Mouse (Mus musculus) MN1 (cell line): Measurements from ENCODE around the gene Gpr108.

ENCODE experiments used
- DNase-seq: peaks from one replicate; pipeline ENCODE4 v3.0.0-alpha.2; 2016; ENCODE audit warnings: low spot score

Gpr108 gene

DNA sequence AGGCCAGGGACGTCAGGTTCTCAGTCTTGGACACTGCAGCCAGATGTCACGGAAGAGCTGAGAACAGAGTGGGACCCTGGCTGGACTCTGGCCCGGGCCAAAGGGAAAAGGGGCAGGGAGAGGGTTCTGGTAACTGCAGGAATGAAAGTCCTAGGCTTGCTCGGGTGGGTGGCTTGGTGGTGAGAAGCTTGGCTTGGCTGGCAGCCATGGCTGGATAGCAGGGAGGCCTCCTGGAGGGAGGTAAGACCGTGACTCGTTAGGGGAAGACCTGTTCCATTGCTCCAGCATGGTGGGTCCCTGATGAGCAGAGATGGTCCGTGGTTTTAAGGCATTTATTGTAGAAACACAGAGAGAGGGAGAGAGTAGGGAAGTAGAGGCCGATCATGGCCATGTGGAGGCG is 23.1 kb upstream of the Gpr108 start:
- no peak for DNase-seq

DNA sequence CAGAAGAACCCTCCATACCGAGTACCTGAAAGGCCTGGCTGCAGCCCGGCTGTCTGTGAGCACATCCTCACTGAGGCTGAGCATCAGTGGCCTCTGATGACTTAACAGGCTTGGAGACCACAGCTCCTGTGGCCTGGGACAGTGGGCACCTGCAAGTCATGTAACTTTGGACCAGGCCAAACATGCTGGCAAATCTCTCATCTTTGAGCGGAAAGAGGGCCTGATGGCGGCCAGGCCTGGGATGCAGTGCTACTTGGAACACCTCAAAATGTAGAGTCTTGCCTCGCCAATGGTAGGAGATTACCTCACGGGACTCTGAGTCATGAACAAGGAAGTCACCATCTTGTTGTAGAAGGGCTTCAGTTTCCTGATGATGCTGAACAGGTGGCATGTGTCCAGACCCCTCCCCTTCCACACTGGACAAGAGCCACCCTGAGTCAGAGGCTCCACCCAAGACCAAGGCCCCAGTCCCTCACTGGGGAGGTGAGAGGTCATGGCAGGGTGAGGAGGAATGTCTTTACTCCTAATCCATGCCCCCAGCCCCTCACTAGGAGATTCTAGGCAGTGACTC is 19.4 kb upstream of the Gpr108 start:
- no peak for DNase-seq

DNA sequence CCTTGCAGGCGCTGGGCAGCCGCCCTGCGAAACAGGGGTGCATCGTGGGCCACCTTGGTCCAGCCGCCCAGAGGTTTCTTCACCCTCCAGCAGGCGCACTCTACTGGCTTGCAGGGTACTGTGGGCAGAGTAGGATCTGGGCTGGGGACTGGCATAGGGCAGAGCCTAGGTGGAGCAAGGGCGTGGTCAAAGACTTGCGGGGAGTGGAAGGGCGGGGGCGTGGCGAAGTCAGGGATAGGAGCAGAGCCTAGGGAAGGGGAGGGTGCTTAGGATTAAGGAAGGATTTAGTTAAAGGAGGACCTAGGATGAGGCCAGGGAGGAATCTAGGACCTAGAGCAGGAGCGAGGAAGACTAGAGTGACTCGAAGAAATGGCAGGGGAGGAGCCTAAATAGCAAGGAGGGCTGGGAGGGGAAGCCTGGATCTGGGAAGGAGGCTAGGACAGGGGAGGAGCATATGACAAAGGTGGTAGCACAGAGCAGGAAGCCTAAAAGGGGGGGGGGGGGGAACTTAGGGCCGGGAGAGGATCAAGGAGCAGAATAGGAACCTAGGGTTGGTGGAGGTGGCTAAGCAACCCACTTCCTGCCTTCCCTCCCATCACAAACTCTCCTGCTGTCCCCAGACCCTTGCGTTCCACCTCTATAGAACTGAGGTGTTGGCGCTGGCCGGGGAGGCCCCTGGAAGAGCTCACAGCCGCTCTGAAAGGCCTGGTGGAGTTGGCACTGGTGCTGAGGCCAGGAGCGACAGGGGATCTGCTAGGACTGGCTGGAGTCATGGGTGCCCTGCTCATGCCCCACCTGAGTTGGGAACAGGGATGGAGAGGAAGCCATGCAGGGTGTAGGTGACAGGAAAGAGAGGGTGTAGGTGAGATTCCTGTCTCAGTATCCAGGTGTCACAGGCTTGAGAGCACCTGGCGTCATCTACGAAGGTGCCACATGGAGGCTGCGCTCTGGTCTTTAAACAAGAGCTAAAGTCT is 17.0 kb upstream of the Gpr108 start:
- DNase-seq: no peak

DNA sequence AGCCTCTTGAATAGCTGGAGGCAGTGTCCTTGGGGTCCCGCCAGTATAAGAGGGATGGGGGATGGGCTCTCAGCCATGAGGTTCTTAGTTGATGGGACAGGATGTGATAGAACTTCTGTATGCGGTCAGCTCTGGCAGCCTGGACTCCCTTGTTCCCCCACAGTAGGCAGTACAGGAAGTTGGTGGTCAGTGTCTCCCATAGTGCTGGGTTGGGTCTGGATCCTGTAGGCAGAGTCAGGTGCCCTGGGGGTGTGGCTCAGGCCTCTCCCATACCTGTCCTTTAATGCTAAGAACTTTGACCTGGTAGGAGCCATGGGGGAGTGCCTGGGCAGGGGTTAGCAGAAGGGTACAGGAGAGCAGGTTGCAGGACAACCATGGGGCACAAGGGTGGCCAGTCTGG is 15.9 kb upstream of the Gpr108 start:
- DNase-seq: no peak

DNA sequence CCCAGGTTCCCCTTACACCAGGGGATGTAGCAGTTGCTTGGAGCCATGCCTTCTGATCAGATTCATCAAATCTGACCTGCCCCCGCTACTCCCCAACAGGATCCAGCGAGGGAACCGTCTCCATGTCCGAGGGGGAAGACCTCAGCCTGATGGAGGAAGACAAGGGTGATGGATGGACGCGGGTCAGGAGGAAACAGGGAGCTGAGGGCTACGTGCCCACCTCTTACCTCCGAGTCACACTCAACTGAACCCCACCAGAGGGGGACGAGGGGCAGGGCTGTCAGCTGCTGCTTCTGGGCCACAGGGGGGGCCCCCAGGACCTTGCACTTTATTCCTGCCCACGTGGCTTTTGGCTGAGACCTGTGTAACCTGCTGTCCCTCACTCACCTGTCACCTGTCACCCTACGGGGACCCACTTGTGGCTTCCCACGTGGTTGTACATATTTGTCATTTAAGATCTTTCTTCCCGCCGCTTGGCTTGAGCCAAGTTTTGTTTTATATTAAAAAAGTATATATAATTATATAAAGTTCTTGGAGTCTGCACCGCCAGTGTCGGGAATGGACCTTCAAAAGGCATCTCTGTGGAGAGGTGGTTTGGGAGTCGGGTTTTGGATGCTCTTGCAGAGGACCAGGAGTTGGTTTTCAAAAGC is 14.8 kb upstream of the Gpr108 start:
- DNase-seq: no peak

DNA sequence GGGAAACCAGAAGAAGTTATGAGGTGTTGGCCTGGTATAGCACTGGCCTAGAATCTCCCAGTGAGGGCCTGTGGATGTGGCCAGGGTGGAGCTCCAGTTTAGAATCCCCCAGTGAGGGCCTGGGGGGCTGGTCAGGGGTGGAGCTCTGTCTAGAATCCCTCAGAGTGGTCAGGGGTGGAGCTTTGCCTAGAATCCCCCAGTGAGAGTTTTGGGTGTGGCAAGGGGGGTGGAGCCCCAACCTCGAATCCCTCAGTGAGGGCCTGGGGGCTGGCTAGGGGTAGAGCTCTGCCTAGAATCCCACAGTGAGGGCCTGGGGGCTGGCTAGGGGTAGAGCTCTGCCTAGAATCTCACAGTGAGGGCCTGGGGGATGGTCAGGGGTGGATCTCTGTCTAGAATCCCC is 13.6 kb upstream of the Gpr108 start:
- DNase-seq: no peak

DNA sequence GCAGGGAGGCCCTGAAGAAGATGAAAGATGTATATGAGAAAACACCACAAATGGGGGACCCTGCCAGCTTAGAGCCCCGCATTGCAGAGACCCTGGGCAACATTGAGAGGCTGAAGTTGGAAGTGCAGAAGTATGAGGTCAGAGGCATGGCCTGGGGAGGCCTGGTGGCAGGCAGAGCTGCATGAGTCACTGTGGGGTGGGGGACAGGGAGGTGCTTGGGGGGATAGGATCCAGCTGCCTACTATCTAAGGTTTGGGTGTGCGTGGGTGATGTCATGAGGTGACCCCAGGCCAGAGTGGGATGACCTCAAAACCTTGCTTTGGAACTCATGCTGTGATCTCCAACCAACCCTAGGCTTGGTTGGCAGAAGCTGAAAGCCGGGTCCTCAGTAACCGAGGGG is 13.0 kb upstream of the Gpr108 start:
- no peak for DNase-seq

DNA sequence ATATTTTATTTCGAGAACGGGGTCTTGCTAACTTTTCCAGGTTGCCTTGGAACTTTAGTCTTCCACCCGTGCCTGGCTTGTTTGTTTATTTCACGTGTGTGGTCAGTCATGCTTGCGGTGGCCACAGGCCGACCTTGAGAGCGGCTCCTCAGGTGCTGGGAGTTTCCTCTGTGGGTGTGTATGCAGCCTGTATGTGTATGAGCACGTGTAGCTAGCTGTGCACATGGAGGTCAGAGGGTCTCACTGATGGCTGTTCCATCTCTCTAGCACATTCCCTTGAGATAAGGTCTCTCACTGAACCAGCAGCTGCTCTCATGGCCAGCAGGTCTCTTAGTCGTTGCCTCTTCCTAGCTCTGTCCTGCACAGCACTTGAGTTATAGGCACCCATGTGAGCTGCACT is 12.1 kb upstream of the Gpr108 start:
- DNase-seq: no peak

DNA sequence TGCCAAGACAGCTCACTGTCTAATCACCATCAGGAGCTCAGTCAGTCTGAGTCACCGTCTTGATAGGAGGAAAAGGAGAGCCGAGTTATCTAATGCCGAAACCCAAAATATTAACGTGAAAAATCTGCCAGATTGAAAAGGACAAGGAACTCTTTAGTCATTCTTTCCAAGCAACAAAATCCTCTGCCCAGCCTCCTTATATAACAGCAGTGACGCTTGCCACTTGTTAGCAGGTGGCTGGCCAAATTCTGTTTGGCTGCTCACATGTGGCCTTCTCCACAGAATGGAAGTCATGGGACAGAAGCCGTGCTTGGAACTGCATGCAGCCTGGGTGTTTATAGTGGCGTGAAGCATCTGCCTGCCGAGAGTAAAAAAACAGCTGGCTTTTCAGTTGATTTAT is 11.5 kb upstream of the Gpr108 start:
- no peak for DNase-seq

DNA sequence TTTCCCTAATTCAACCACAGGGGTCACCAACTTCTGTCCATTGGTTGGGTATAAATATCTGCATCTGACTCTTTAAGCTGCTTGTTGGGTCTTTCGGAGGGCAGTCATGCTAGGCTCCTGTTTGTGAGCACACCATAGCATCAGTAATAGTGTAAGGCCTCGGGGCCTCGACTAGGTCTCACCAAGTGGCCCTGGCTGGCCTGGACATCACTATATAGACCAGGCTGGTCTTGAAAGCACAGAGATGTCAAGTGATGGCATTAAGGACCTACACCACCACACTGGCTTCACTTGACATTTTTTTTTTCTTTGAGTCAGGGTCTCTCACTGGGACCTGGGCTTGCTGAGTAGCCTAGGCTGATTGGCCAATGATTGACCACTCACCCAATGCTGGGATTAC is 9.9 kb upstream of the Gpr108 start:
- DNase-seq: no peak

DNA sequence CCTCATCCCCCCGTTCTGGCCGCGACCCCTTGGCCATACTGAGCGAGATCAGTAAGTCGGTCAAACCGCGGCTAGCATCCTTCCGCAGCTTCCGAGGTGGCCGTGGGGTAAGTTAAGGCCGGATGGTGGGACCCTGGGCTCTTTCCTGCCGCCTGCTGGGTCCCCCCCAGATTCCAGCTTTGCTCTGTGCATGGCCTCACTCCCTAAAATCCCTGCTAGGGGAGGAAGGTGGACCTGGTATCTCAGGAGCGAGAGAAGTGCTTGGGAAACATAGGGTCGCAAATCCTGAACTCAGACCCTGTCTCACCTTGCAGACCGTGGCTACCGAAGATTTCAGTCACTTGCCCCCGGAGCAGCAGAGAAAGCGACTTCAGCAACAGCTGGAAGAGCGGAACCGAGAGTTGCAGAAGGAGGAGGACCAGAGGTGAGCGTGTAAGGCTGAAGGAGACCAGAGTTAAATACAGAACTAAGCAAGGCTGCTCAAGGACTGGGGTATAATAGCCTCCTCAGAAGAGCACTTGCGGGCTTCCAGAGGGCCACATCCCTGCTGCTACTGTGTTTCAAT is 8.8 kb upstream of the Gpr108 start:
- no peak for DNase-seq

DNA sequence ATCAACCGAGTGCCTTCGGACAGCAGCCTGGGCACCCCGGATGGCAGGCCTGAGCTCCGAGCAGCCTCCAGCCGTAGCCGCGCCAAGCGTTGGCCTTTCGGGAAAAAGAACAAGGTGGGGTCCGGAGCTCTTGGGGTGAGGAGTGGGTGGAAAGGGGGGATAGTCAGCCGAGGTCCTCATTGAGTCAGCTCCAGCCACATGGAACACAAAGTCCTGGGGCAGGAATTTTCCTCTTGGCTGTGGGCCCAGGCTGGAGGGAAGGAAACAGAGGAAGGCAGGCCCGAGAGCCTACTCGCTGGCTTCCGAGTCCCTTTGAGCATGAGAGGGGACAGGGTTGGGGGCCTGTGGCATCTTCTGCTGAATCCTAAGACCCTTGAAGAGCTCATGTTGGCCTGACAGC is 7.1 kb upstream of the Gpr108 start:
- no peak for DNase-seq

DNA sequence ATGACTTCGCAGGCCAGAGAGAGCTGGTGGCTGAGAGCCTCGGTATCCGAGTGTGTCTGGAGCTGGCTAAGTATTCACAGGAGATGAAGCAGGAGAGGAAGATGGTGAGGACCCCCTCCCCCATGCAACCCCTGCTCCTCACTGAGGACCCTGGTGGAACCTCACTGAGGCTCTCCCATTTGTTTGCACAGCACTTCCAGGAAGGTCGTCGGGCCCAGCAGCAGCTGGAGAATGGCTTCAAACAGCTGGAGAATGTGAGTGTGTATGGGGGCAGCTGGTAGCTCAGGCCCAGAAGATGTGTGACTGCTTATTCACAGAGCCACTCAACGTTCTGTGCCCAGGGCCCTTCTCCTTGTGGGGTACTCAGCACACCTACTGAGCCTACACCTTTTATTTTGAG is 5.1 kb upstream of the Gpr108 start:
- DNase-seq: no peak

DNA sequence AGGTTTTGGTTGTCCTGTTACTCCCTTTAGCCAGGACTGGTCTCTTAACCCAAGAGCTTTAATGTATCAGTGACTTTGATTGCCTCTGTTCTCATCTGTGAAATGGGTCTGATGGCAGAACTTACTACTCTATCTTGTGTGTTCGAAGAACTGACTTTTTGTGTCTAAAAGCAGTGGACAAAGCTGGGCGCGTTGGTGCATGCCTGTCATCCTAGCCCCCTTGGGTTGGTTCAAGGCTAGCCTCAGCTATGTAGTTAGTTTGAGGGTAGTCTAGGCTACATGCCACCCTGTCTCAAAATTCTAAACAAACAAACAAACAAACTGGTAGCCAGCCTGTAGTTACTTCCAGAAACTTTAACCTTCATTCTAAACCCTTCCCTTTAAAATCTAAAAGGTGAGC is 3.2 kb upstream of the Gpr108 start:
- DNase-seq: no peak

DNA sequence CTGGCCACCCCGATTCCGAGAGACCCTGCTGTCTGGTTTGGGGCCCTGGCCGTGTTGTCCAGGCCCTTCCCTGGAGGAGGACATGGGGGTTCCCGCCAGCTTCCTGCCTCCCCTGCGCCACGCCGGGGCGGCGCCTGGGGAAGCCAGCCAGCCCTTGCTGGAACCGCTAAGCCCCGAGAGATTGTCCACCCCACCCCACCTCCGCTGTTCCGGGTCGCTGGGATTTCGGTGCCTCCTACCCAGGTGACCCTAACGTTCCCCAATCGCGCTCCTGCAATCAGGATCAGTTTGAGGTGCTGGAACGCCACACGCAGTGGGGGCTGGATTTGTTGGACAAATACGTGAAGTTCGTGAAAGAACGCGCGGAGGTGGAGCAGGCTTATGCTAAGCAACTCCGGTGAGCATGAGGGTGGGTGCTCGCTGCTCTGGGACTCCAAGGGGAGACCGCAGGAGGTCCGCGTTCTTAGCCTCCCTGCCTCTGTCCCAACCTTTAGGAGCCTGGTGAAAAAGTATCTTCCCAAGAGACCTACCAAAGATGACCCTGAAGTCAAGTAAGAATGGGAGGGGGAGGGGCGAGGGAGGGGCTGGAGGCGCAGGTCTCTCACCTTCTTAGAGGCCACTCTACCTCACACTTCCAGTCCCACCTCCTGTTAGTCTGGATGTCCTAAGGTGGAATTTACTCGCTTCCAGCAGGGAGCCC is 2.4 kb upstream of the Gpr108 start:
- DNase-seq: no peak

DNA sequence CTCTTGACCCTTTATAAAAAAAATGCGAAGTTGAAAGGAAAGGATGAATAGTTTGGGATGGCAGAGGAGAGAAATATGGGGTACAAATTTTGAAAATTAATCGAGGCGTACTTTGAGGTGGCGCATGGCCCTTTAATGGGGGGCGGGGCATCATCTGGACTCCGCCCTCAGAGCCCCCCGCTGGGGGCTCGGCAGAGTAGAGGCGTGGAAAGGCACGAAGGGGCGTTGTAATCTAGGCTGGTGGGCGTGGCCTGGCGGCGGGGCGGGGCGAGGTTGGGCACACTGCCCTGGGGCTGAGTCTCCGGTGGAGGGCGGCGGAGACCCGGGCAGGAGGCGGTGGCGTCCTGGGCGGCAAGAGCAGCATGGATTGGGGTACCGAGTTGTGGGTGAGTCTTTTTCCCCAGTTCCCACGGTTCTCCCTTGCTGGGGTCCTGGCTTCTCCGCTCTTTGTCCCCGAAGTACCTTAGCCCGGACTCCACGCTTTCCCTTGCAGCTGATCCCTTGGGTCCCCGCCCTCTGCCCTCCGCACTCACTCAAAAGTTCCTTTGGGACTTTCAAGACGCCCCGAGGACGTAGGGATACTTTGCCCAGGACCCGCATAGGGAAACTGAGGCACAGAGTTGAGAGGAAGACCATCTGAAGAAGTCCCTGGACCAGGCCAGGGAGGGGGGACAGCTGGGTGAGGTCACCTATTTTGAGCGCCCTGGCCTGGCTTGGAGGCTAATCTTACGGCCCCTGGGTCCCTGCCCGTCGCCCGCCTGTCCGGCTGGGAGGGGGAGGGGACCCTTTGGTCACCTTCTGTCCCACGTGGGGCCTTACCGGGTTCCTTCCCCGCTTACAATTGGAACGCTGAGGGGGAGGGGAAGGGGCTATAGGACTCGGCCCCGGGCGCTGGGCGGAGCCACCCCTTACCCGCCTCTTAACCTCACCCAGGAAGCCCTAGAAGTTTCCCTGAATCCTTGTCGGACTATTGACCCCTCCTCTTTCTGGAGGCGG is 1.2 kb upstream of the Gpr108 start, which contains the start of gene Trip10:
Gene Trip10, plus strand, starts transcription at position 270 of the 996 bp plus-strand sequence.
- peak; percentile 93 for DNase-seq

DNA sequence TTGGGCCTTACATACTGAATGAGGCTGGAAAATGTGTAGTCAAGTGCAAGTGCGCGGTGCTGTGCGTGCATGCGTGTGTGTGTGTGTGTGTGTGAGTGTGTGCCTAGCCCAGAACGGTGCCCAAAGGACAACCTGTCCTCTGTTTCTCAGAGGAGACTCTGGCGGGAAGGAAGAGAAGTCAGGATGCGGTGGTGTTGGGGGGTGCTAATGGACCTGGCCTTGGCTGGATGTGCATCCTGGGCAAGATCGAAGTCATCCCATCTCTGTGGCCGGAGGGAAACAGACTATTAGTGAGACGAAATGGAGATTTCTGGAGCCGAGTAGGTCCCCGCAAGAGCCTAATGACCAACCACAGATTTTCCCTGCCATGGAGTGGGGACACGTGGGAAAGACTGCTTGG is 525 bp upstream of the Gpr108 start:
- DNase-seq: no peak

DNA sequence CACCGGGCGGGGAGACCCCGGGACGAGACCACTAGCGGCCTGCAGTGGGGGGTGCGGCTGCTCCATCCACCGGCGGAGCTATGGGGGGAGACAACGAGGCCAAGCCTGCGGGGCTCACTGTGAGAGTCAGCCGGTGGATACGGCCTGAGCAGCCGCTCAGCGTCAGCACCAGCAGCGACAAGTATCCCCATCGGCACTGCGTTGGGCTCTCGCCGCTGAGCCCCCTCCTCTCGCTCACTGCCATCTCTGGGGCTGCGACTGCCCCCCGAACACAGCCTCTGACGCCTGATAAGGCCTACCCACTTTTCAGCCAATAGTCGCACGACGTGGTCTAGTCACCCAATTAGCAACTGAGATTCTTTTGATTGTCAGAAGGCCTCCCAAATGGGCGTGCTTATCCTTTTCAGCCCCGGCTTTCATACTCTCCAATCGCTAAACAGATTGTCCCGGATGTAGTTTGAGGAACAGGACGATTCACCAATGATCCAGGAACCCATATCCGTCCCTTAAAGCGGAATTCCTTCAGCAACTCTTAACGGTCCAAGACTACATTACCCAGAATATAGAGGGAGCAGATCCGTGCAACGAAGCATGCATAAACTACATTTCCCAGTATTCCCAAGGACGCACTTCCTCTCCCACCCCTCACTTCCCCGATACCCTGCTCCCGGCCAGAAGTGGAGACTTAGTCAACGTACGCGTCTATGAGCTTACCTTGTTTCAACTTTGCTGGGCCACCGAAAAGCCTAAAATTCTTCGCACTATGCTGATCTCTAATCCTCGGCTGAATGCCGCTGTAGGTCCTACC is 649 bp downstream of the Gpr108 start:
- peak; percentile 100 for DNase-seq

DNA sequence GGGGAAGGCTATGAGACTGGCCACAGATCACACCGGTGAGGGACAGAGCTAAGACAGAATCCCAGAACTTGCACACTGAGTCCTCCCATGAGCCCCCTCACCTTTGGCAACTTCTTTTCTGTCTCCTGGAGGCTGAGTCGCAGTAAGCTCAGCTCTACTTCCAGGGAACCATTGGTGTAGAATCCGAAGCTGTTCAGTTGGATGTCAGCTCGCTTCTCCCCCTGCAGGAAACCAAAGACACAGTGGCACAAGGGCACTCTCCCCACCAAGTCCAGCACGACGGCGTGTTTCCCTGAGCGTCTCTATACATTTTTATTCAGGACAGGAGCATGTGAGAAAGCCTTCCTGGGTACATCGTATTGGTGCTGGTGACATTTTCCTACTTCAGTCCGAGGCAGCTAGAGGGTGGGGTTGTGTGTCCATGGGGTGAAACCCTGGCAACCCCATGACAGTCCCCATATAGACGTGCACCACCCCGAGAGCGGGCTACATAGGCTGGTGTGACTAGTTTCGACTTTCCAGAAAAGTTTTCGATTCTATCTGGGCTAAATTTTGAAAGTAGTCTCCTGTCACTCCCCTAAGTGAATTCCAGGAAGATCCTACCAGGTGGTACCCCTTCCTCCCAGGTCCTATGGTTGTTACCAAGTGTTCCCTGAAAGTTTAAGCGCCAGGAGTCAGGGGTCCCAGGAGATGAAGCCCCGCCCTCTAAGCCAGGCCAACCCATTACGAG is 1.4 kb downstream of the Gpr108 start:
- DNase-seq: peak; percentile 63
